Mouse (Mus musculus) adrenal gland, adult (tissue): ENCODE data around the gene Rps27rt.
"Not testable (repeated sequence)": the region's sequence is repeated elsewhere in the genome, so short reads cannot be mapped to it uniquely, and the experiment has no call there.

Experiments
- DNase-seq, 2 experiments: peaks; one replicate each; pipeline ENCODE4 v3.0.0; 2022 to 2023; ENCODE audit warnings: low spot score in 1 of 2; ENCODE audit not compliant: inconsistent age in 2 of 2

Gene Rps27rt

DNA sequence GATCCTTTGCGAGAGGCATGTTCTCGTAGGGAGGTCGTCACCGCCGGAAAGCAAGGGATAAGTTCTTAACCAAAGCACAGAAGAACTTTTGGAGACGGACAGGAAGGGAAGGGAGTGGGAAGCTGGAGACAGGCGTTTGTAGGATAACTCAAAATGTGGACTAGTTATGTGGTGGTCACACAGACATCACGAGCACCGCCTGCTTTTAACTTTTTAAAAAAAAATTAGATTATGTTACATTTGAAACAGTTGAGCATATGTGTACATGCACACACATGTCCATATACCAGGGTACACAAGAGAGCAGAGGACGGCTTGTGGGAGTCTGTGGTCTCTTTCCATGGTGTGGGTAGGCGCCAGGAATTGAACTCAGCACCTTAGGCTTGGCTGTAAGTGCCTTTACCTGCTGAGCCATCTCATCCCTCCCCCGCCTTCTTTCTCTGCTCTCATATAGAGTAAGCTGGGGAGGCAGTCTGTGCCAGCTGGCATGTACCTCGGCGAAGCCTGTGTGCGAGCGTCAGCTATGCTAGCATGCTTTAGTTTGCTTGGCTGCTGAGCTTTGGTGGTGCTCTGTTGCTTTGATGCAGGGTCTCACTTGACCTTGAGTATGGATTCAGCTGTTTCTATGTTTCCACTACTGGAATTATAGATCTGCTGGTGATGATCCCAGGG, at the start of gene Rps27rt:
TSS of gene Rps27rt (minus strand) at position 51 of the 672 bp plus-strand sequence.
- no peak for DNase-seq

DNA sequence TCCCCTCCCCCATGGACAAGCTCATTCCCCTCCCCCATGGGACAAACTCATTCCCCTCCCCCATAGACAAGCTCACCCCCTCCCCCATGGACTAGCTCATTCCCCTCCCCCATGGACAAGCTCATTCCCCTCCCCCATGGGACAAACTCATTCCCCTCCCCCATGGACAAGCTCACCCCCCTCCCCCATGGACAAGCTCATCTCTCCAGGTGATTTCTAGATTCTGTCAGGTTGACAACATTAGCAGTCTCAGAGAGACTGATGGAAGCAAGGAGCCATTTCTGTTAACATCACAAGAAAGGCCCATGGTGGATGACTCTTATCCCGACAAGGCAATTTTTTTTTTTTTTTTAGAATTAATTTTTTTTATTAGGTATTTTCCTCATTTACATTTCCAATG, 48.5 kb upstream of the Rps27rt start:
- DNase-seq = not testable (repeated sequence)

DNA sequence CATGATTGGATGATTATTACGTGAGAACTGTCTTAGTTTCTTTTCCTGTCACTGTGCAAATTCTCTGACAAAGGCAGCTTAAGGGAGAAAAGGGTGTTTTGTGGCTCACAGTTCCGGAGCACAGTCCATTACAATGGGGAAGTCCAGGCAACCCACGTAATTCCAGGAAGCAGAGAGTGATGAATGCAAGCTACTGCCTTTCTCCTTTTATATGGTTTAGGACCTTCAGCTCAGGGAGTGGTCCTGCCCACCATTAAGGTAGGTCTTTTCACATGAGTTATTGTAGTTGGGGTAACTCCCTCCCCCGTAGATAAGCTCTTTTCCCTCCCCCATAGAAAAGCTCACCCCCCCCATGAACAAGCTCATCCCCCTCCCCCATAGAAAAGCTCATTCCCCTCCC, 48.0 kb upstream of the Rps27rt start:
- no peak for DNase-seq

DNA sequence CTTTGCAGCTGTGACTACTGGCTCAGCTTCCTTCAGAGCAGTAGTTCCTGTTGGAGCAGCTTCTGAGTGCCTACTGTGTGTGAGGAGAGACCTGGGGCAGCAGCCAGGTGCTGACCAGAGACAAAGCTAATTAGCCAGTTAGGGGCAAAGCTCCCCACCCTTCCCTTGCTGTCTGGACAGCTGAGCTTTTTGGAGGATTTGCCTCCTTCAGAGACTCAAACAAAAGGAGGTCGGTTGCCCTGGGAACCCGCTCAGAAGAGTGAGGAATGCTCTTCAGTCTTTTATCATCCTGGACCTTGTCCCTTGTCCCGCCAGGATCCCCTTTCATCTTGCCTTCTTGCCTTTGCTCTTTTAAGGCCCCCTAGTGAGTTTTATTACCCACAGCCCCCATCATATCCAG, 46.8 kb upstream of the Rps27rt start:
- no peak for DNase-seq

DNA sequence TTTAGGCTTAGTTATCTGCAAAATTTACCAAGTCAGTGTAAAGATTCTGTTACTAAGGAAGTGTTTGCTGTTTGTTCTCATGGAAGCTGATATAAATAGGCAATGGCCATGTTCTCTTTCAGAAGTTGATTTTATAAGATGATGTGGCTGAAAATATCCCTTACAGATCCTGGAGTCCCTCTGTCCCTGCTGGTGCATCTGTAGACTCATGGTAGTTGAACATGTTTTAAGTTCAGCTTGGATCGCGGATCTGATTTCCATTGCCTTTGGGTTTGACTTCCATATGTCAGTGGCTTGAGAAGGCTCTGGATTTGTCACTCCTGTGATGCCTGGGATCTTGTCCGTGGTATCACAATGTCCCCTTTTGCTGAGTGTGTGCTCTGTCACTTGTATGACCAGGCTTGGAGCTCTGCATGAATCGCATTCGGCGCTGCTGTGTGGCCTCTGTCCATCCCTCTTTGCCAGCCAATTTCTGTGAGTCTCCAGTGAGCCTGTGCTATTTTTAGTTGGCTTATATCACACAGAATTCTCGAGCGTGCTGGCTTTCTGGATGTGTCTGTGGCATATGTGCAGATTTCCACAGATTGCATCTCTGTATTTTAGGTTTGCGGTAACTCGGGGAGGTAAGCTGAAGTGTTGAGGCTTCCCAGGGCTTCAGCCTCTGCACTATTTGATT, 41.3 kb upstream of the Rps27rt start:
- DNase-seq = no peak

DNA sequence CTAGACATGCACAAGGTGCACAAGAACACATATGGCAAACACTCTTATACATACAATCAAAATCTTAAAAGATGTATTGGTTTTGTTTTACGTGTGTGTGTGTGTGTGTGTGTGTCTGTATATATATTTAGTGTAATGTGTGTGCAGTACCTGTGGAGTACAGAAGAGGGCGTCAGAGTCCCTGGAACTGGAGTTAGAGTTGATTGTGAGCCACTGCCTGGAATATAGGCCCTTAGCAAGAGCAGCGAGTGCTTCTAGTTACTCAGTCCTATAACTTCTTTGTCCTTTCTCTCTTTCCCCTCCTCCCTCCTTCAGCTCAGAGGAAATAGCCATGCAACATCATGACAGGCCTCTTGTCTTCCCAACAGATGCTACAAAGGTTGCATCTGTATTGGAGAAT, 40.6 kb upstream of the Rps27rt start:
- no peak for DNase-seq

DNA sequence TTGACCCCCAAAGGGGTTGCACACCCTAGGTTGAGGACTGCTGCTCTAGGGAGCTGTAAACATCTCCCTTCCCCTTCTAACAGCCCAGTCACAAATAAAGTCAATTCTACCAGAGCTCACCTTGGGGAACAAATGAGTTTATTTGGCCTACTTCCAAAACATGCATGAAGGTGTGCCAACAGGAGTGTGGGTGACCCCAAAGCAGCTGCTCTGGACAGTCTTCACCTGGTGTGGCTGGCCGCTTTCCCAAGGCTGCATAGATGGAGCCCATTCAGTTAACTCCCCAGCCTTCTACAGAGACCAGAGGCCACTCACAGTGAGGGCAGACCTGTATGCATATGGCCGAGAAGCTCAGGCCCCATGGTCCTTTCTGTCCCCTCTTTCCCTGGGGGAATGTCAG, 38.9 kb upstream of the Rps27rt start:
- DNase-seq = no peak

DNA sequence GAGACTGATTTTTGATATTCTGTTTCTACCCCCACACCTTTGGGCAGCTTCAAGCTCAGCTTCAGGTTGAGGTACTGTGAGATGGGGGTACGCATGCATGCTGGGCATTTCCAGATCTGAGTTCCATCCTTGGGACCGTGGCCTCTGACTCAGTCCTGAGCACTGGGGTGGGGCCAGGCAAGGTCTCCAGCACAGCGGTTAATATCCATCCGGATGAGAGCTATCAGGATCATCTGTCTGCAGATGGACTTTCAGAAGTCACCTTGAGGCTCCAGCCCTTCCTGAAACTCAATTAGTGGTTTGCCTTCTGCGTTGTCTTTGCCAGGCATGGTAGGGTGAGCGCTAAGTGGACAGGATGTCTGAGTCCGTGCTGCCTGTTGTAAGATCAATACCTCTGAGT, 37.6 kb upstream of the Rps27rt start:
- DNase-seq = peak in 1 of 2 experiments; percentile 71

DNA sequence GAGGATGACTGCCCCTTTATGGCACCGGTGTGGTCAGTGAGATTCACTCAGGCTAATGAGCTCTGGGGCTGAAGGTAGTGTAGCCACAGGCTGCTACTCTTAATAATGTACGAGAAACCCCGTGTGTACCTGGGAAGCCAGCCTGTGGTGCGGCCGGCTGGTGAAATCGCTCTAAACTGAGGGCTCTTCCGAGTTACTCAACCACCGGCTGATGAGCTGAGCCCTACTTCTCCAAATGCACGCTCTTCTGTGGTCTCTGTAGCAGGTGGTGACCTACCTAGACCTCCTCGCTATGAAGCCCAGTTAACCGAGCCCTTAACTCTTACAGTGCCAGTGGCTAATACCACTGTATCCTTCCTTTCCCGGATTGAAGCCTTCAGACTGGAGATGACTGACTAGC, 29.8 kb upstream of the Rps27rt start:
- DNase-seq = no peak

DNA sequence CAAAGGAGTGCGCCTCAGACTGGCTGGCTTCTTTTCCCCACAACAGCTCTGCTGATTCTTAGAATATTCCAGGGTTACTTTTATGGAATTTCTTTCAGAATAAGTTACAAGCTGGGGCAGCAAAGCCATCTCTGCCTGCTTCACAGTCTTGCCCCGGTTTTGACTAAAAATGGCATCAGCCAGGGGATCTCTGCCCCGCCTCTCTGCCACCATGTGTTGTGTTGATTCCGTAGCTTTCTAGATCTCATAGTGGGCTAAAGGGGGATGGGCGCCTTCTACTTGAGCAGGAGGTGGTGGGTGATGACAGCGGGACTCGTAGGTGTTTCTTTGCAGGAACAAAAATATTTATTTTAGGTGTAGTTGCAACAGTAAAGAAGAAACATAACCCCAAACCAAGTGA, 25.7 kb upstream of the Rps27rt start:
- DNase-seq = no peak

DNA sequence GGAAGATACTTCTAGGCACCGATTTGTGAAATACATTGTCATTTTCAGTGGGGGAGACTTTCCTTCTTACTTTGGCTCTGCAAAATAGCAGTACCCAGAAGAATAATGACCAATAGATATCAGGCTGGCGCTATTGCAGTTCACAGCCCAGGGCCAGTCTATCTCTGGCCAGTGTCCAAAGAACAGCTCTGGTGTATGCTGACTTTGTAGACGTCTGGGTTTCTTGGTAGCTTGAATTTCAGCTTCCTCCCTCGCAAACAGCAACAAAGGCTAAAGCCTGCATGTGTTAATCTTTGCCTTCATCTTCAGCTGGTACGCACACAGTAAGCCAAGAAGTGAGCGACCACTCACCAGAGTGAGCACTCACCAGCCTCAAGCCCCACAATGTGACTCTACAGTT, 25.2 kb upstream of the Rps27rt start:
- DNase-seq = no peak

DNA sequence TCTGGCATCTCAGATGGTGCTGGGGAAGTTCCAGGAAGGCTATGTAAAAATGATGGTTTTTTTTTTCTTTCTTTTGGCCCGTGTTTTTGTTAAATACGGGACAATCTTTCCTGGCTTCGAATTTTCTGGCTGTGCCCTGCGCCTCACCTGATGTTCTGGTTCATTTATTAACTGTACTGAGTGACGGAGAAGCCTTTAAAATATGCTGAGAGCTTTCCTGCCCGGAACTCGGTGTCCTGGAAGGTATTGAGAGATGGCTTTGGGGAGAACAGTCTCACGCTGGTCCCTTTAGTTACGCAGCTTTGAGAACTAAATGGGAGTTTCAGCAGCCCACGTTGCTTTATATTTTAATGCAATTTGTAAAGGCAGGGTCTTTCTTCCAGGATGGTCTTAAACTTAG, 22.9 kb upstream of the Rps27rt start:
- DNase-seq = no peak

DNA sequence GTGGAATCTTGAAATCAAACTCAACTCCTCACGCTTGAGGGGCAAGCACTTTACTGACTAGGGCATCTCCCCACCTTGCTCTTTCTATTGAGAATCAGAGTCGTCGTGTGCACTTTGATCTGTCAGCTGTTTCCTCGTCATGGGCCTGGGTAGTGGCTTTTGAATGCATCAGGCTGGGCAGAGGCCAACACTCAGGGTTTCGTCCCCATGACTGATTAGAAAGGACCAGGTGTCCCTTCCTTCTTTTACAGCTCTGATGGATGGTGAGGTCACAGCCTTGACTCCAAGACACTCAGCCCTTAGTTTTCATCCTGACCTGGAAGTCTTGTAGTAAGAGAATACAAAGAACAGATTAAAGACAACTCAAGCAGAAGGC, 17.2 kb upstream of the Rps27rt start:
- no peak for DNase-seq

DNA sequence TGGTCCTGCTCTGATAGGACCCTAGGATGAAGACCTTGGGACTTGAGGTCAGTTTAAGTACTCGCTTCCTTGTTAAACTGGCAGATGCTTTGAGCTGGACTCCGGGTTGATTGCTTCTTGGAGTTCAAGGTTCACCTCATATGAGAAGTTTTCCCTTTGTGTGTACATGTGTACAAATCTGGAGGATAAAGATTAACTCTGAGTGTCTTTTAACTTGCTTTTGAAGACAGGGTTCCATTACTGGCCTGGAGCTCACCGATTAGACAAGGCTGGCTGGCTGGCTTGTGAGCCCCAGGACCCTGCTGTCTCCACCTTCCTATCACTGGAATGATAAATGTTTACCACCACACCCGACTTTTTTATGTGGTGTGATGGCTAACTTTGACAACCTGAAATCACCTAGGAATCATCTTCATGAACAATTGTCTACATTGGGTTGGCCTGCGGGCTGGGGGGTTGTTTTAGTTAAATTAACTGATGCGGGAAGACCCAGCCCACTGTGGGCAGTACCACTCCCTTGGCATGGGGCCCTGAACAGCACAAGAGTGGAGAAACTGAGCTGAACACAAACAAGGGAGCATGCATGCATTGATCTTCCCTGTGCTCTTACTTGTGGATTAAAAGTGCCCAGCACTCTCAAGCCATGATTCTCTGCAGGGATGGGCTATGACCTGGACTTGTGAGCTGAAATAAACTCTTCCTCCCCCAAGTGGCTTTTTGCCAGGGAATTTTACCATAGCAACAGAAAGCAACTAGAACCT, 16.7 kb upstream of the Rps27rt start:
- DNase-seq = no peak

DNA sequence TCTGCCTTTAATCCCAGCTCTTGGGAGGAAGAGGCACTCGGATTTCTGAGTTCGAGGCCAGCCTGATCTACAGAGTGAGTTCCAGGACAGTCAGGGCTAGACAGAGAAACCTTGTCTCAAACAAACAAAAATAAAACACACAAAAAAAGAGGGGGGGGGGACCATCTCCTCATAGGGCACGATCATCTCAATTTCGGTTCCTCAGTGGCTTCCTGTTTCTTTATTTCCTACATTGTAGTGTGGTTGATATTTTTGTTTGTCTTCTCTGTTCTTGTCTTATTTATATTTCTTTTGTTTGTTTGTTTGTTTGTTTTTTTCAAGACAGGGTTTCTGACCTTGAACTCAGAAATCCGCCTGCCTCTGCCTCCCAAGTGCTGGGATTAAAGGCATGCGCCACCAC, 13.9 kb upstream of the Rps27rt start:
- DNase-seq = no peak

DNA sequence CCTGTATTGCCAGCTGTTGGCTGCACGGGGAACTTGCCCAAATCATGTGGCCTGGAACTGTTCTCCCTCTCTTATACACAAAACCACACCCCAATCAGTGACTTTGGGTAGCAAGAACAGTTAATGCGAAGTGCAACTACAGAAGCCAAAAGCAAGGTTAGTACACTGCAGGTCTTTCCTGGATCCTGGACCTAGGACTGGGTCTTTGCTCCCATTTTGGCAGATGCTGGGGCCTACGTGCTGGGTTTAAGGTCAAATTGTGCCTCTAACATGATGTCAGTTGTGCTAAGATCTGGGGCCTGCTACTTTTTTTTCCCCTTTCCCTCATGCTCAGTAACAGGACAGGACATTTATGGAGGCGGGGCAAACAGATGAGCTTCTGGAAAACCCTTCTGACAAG, 13.2 kb upstream of the Rps27rt start:
- DNase-seq = no peak

DNA sequence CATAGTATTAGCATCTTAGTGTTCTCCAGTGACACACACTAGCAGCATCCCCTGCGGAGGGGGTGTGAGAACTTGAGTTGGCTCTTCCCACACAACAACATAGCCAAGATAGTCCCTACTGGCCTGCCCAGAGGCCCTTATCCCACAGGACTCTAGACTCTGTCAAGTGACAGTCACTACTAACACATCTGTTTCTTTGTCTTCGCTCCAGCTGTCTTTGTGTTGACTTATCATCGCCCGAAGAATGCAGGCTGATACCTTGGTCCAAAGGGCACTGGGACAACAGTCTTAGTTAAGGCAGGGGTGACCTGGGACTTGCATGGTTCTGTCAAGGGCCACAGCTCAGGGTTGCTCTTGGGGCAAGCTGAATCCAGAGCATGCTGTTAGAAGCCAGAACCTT, 12.7 kb upstream of the Rps27rt start:
- DNase-seq = no peak

DNA sequence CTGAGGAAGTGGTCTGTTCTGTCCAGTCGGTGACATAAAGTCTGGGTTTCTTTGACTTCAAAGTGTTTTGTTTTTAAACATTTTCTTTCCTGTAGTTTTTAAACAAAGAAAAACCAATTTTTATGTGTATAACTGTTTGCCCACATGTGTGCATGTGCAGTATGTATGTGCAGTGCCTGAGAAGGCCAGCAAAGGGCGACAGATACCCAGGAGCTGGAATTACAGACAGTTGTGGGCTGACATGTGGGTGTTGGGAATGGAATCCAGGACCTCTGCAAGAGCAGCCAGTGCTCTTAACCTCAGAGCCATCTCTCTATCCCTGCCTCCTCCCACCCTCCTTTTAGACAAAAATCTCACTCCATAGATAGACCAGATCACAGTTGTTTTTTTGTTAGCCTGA, 10.0 kb upstream of the Rps27rt start:
- DNase-seq = no peak

DNA sequence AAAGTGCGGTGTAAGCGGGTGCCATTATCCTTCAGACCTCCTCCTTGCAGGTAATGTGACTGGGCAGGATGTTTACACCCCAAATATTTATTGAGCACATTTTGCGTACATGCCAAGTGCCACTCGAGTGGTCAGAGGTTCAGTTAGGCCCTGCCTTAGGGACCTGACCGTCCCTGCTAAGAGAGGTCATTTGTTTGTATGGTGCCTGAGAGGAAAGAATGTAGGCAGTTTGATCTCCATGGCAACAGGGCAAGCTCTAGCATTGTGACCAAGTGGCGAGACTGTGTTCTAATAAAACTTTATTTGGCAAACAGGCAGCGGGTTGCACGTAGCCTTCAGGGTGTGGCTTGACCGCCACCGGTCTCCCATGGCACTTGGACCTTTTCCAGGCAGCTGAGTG, 7.9 kb upstream of the Rps27rt start:
- no peak for DNase-seq

DNA sequence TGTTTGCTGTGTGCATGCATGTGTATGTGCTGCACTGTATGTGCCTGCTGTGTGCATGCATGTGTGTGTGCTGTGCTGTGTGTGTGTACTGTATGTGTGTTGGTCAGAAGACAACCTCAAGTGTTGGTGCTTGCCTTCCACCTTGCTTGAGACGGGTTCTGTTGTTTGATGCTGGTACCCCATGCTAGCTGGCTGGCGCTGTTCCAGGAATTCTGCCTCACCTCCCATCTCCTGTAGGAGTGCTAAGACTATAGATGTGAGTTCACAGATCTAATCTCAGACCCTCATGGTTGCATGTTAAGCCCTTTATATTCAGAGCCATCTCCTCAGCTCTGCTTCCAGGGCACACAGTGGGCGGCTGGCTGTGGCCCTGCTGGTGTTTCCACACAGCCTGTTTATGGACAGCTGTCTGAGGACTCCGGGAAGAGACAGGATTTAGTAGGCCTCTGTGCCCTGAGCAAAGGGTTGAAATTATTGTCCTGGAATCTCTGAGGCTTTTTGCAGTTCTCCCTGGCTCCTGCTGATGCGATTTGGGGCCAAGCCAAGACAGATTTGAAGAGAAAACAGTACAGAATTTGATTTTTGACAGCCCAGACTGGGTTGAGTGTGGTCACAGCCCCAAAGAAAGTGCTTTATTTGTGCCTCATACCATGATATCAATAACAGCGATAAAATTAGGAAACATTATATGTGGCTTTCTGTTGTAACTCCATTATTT, 6.2 kb upstream of the Rps27rt start:
- no peak for DNase-seq

DNA sequence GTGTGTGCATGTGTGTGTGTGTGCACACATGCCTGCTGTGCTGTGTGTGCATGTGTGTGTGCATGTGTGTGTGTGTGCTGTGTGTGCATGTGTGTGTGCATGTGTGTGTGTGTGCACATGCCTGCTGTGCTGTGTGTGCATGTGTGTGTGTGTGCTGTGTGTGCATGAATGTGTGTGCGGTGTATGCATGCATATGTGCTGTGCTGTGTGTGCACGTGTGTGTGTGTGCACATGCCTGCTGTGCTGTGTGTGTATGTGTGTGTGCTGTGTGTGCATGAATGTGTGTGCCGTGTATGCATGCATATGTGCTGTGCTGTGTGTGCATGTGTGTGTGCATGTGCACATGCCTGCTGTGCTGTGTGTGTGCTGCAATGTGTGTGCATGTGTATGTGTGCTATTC, 5.5 kb upstream of the Rps27rt start:
- DNase-seq = no peak

DNA sequence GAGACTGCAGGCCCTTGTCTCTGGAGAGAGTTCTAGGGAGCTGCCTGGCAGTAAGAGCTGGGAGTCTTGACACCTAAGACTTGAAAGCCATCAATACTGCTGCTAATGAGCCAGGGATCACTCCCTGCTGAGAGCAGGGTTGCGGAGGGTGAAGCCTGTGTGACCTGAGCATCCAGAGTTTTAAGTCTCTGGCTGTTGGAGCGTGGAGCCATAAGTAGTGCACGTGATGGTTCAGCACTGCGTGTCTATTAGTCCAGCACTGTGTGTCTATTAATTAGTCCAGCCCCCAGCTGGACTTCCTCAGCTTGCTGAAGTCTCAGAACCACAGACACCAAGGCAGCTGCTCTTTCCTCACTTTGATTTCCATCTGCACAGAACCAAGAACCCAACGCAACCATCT, 3.8 kb upstream of the Rps27rt start:
- DNase-seq = no peak
